Mouse (Mus musculus) spleen, adult 2 months (tissue): ENCODE results near the gene Asb12.

ENCODE experiments used
- CTCF ChIP-seq: fragments of 200-500 bp; IDR thresholded peaks from 2 replicates; pipeline ENCODE4 v1.5.1; 2011; ENCODE audit warnings: mild to moderate bottlenecking, inconsistent platforms; ENCODE audit not compliant: insufficient read depth, insufficient read length, insufficient replicate concordance; ENCODE audit errors: extremely low read depth
- POLR2A ChIP-seq: fragments of 200-500 bp; IDR thresholded peaks from 2 replicates; pipeline ENCODE4 v1.6.1; 2011; ENCODE audit warnings: low read depth, low read length, inconsistent platforms

DNA sequence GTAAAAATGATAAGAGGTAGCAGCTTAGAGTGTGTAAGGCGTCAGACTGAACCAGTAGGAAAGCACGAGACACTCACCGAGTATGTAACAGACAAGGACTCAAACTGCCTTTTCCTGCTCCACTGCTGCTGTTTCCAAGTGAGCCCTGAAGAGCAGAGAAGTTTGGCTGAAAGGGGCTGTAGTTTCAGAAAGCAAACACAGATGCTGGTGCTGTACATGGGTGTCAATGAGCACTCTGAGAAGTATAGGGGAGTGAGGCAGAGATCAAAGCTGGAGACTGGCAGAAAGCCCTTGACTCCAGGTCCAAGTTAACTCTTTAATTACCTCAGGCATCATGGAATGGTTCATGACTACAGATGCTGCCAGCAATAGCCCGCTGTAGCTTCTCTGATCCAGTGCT is 3.5 kb downstream of the Asb12 start:
- TF ChIP-seq CTCF: no peak
- no peak for TF ChIP-seq POLR2A
